Mouse (Mus musculus) activated CD4-positive, CD25-positive, alpha-beta regulatory T cell, adult 4 months (primary cell): ENCODE measurements around the gene Gata2. TPM values are rescaled to one million over a fixed set of nuclear protein-coding genes. Genes with fewer than 3 reads are reported as not detected.

Experiments
- ATAC-seq: one replicate; pipeline ENCODE4 v1.8.0; 2017
- polyA plus RNA-seq, 2 experiments: library from polyadenylated mRNA; unstranded; fragments of 100-300 nt; shearing (Covaris generic); gene quantifications; one replicate each; pipeline ENCODE4 v1.2.1; 2017

Gene Gata2
- polyA plus RNA-seq, 2 experiments from 2014 or later, result not detected

- ATAC-seq, result no peak
Observed at GRCm38 (mm10) chr6:88196054-88196732, 2.5 kb downstream of the Gata2 start.

- no peak for ATAC-seq
Observed at GRCm38 (mm10) chr6:88196733-88197312, 3.1 kb downstream of the Gata2 start.

DNA sequence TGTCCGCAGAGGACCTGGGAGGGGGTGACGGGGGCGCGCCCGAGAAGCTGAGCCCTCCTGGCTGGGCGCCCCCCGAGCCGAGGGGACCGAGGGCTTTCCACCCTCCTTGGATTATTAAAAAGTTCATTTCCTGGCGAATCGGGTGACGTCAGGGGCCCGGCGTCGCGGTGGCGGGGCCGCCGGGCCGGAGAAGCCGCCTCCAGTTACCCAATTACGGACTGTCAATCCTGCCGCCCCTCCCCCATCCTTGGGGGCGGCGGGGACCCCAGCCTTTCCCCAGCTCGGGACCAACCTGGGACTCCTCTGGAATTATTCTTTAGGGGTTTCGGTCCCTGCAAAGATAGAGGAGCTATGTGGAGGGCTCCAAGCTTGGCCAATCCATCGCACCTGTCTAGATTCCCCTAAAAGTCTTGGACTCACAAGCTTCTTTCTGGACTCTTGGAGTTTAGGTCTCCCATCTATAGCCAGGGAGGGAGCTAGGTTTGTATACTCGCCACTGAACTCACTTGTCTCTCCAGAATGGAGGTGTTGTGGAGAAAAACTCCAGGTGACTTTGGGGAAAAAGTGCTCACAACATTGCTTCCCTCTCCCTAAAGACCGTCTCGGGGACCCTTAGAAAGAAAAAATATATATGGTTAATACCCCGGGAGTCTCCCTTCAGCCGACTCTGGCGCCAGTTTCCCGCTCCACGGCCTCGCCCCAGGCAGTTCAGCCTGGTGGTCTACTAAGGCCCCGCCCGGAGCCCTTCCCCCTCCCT, 3.8 kb downstream of the Gata2 start:
- ATAC-seq, result no peak

GRCm38 (mm10) chr6:88198070-88198940, 4.6 kb downstream of the Gata2 start:
- ATAC-seq, result no peak

DNA sequence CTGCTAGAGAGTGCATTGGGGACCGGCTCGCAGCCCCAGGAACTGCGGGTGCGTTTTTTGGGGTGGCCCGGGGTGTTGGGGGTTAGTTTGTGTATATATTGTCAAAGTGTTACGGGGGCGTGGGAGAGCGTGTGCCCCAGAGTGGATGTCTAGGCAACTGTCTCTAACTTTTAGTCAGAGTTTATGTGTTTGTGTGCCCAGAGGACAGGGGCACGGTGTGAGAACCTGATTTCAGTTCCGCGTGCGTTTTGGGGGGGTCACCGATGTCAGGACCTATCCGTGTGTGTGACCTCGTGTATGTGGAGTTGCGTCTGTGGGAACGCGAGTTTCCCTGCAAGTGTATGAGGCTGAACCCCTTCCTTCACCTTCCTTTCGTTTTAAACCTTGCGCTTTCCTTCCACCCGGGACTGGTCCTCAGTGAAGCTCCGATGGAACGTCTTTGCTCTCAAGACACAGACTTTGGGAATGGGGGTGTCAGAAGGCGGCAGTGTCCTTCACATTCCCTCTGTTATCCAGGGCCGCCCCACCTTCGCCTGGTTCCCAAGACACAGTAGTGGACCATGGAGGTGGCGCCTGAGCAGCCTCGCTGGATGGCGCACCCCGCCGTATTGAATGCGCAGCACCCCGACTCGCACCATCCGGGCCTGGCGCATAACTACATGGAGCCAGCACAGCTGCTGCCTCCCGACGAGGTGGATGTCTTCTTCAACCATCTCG, 5.5 kb downstream of the Gata2 start:
- no peak for ATAC-seq

DNA sequence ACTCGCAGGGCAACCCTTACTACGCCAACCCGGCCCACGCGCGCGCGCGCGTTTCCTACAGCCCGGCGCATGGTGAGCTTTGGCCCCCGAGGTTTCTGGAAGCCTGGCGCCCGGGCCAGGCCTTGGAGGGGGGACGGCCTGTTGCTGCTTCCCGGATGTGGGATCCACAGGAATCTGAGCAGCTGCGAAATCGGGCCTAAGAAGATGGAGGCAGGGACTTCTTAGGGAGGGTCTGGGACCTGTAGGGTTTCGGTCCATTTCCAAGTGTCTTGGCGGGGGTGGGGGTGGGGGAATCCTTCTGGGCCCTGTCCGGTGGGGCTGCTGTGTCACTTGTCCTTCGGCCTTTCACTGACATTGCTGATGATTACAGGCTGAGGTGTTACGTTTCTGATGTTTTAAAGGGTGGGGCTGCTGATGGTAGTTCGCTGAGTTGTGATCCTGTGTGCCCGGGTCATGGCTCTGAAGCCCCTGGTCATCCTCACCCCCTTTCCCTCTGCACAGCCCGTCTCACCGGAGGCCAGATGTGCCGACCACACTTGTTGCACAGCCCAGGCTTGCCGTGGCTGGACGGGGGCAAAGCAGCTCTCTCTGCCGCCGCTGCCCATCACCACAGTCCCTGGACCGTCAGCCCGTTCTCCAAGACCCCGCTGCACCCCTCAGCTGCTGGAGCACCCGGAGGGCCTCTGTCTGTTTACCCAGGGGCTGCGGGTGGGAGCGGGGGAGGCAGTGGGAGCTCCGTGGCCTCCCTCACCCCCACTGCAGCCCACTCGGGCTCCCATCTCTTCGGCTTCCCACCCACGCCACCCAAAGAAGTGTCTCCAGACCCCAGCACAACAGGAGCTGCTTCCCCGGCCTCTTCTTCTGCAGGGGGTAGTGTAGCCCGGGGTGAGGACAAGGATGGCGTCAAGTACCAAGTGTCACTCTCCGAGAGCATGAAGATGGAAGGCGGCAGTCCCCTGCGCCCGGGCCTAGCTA, 6.3 kb downstream of the Gata2 start:
- no peak for ATAC-seq

- ATAC-seq, result no peak
Observed at GRCm38 (mm10) chr6:88200693-88201609, 7.3 kb downstream of the Gata2 start.

DNA sequence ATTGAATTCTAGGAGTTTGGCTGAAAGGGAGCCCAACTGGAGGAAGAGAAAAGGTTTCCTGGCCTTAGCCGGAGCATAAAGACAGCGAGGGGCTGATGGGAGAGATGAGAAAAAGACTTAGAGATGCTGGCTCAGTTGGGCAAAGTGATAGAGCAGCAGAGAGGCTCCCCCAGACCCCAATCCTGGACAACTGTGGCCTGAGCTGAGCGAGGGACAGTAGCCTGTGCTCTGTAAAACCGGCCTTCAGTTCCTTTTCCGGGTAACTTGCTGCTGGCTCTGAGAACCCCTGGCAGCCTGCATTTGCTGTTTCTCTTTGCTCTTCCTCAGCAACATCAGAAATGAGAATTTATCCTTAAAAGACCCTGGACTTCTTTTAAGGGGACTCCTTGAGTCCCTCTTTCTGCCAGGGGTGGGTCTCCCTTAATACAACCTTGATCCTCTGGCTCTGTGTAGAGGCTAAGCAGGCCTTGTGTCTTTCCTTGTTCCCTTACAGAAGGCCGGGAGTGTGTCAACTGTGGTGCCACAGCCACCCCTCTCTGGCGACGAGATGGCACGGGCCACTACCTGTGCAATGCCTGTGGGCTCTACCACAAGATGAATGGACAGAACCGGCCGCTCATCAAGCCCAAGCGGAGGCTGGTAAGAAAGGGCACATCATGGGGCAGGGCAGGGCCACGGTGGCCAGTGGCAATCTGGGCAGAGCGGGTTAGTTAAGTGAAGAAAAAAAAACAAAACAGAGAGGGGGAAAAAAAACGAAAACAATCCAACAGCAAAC, 8.4 kb downstream of the Gata2 start:
- ATAC-seq, result no peak

GRCm38 (mm10) chr6:88202921-88203690, 9.4 kb downstream of the Gata2 start:
- ATAC-seq, result no peak

- no peak for ATAC-seq
Observed at GRCm38 (mm10) chr6:88203791-88204405, 10.2 kb downstream of the Gata2 start.

- no peak for ATAC-seq
Observed at GRCm38 (mm10) chr6:88204531-88205385, 11.1 kb downstream of the Gata2 start.

DNA sequence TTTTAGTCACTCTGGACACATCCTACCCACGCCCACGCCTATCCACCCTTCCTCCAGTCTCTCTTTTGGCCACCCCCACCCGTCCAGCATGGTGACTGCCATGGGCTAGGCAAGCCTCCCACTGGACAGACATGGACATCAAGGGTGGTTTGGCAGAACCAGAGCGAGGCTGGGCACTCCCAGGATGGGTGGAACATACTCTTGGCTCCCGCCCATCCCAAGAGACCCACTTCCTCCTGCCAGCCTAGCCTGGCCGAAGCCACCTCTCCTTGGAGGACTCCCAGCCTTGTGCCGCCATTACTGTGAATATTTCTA, 11.7 kb downstream of the Gata2 start:
- no peak for ATAC-seq

GRCm38 (mm10) chr6:88205937-88206336, 12.2 kb downstream of the Gata2 start:
- no peak for ATAC-seq

- no peak for ATAC-seq
Observed at GRCm38 (mm10) chr6:88206566-88206965, 12.9 kb downstream of the Gata2 start.

- no peak for ATAC-seq
Observed at GRCm38 (mm10) chr6:88207403-88208033, 13.8 kb downstream of the Gata2 start.

GRCm38 (mm10) chr6:88208321-88208720, 14.6 kb downstream of the Gata2 start:
- ATAC-seq, result no peak
